Mouse (Mus musculus) stomach, embryonic 14.5 days (tissue): ENCODE measurements around the gene Upb1. TPM values are rescaled to one million over a fixed set of nuclear protein-coding genes. Genes with fewer than 3 reads are reported as not detected.
"Not testable (repeated sequence)": the region's sequence is repeated elsewhere in the genome, so short reads cannot be mapped to it uniquely, and the experiment has no call there.

Experiments
- ATAC-seq: fragments of 200-750 bp; cut with Nextera tagmentation; 2 replicates; pipeline ENCODE4 v1.8.0; 2017; ENCODE audit warnings: low read depth, moderate TSS enrichment; ENCODE audit not compliant: insufficient number of reproducible peaks, insufficient read depth, low FRiP score
- H3K27ac ChIP-seq: fragments of 300-500 bp; sonication (generic); 2 replicates; pipeline ENCODE4 v1.5.1; 2014; ENCODE audit warnings: mild to moderate bottlenecking, low read length, moderate library complexity, mixed read lengths
- H3K27me3 ChIP-seq: fragments of 300-500 bp; sonication (generic); 2 replicates; pipeline ENCODE4 v1.6.1; 2014; ENCODE audit warnings: low read length, control low read depth, mixed read lengths; ENCODE audit not compliant: control insufficient read depth, insufficient read depth
- H3K36me3 ChIP-seq: fragments of 300-500 bp; sonication (generic); 2 replicates; pipeline ENCODE4 v1.6.1; 2014; ENCODE audit warnings: mild to moderate bottlenecking, control low read depth, low read length, moderate library complexity, mixed read lengths; ENCODE audit not compliant: control insufficient read depth, insufficient read depth
- H3K4me1 ChIP-seq: fragments of 300-500 bp; sonication (generic); 2 replicates; pipeline ENCODE4 v1.6.1; 2014; ENCODE audit warnings: low read length, control low read depth, mixed read lengths; ENCODE audit not compliant: control insufficient read depth, insufficient read depth
- H3K4me2 ChIP-seq: fragments of 300-500 bp; sonication (generic); replicated peaks from 2 replicates; pipeline ENCODE4 v1.6.1; 2014; ENCODE audit warnings: low read depth, low read length, control low read depth
- H3K4me3 ChIP-seq: fragments of 300-500 bp; sonication (generic); 2 replicates; pipeline ENCODE4 v1.5.1; 2014; ENCODE audit warnings: low read depth, low read length, control low read depth
- H3K9ac ChIP-seq: fragments of 300-500 bp; sonication (generic); replicated peaks from 2 replicates; pipeline ENCODE4 v1.6.1; 2014; ENCODE audit warnings: low read depth, mild to moderate bottlenecking, control low read depth, low read length, moderate library complexity, mixed read lengths
- H3K9me3 ChIP-seq: fragments of 300-500 bp; sonication (generic); 2 replicates; pipeline ENCODE4 v1.6.1; 2016; ENCODE audit warnings: low read depth, low read length, control low read depth; ENCODE audit not compliant: control insufficient read depth
- WGBS: fragments of 180-500 bp; shearing (Covaris S2); extraction: QIAGEN DNeasy Blood & Tissue Kit; methylation state at CpG from one replicate; pipeline ENCODE4 v1.1.7; 2014; 5-methylcytosine and 5-hydroxymethylcytosine counted together
- polyA plus RNA-seq: library from polyadenylated mRNA; unstranded; fragments of >200 nt; fragmentation: Nextera tagmentation; extraction: Ambion mirVana; gene quantifications from 2 replicates; pipeline ENCODE4 v1.2.1, GENCODE M21; 2014

Upb1 gene
- polyA plus RNA-seq, 1 experiment from 2014 or later: 0.95 TPM

GRCm38 (mm10) chr10:75451036-75451786, 50.3 kb downstream of the Upb1 start:
- no peak overlapping the region for H3K4me3 ChIP-seq
- H3K9ac ChIP-seq: no peak overlapping the region
- H3K27me3 ChIP-seq: no peaks in the 10 kb centered on the region
- no peaks in the 10 kb centered on the region for H3K9me3 ChIP-seq
- H3K27ac ChIP-seq: peak overlapping the region; percentile 12; the same call in 1 of the 2 replicates
- H3K4me2 ChIP-seq: no peak overlapping the region
- WGBS: 52% methylated on average over 10 of the region's 10 CpGs
- no peaks in the 10 kb centered on the region for H3K36me3 ChIP-seq
- H3K4me1 ChIP-seq: peaks cover 3% of the 10 kb centered on the region; the same call in 1 of the 2 replicates
- peak; percentile 67; the same call in 1 of the 2 replicates for ATAC-seq

GRCm38 (mm10) chr10:75456061-75456831, 55.3 kb downstream of the Upb1 start:
- not testable (repeated sequence) for H3K27ac ChIP-seq
- 69% methylated on average over 11 of the region's 18 CpGs for WGBS
- ATAC-seq: peak; percentile 33; the same call in 1 of the 2 replicates

DNA sequence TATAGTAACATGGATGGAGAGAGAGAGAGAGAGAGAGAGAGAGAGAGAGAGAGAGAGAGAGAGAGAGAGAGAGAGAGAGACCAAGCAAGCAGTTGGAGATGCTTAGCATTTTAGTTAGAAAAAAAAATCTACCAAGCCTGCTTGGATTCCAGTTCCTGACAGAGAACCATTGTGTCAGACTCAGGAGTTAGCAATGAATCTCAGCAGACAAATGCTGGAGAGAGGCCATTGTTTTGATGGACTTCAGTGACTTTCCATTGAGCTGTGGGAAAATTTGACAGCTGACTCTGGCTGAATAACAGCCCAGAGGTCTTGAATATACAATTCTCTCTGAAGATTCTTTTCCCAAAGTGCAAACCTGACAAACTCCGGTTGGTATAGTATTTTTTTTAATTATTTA, 56.9 kb downstream of the Upb1 start:
- Histone ChIP-seq H3K9ac (no peak overlapping the region), H3K27ac (no peak overlapping the region), H3K4me1 (no peaks in the 10 kb centered on the region), H3K4me2 (no peak overlapping the region), H3K9me3 (no peaks in the 10 kb centered on the region), H3K4me3 (no peak overlapping the region), H3K27me3 (no peaks in the 10 kb centered on the region), H3K36me3 (no peaks in the 10 kb centered on the region)
- 59% methylated on average over 1 of the region's 1 CpGs for WGBS
- ATAC-seq: no peak

More at GRCm38 (mm10) chr10:75456061-75456831, 55.3 kb downstream of the Upb1 start:
- not testable (repeated sequence) for H3K9ac ChIP-seq, H3K4me1 ChIP-seq, H3K9me3 ChIP-seq, H3K27me3 ChIP-seq, H3K4me3 ChIP-seq, H3K36me3 ChIP-seq, H3K4me2 ChIP-seq

DNA sequence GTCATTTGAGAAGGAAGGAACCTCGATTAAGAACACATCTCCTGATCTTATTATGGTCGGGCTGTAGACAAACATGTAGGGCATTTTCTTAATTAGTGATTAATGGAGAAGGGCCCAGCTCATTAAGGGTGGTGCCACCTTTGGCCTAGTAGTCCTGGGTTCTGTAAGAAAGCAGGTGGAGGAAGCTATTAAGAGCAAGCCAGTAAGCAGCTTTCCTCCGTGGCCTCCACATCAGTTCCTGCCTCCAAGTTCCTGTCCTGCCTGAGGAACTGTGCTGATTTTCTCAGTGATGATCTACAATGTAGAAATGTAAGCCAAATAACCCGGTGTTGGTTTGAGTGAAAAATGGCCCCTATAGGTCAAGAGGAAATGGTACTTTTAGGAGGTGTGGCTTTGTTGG, 57.4 kb downstream of the Upb1 start:
- ATAC-seq: no peak

DNA sequence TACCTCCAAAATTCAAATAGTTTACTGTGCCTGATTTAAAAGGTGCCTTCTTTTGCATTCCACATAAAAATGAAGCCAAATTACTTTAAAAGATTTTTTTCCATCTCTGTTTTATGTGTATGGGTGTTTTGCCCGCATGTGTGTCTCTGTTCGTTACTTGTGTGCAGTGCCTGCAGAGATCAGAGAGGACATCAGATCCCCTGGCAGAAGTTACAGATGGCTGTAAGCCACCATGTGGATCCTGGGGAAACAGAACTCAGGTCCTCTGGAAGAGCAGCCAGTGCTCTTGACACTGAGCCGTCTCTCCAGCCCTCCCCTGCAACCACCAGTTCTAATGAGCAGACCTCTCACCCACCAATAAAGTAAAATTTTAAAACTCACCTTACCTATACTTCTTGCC, 61.8 kb downstream of the Upb1 start:
- H3K4me1 ChIP-seq: 0 out of 2 replicates have a peak, but pooled peaks cover 10% of the 10 kb centered on the region
- no peaks in the 10 kb centered on the region for H3K36me3 ChIP-seq
- no peaks in the 10 kb centered on the region for H3K27me3 ChIP-seq
- H3K4me2 ChIP-seq: no peak overlapping the region
- WGBS: 79% methylated on average over 3 of the region's 3 CpGs
- H3K4me3 ChIP-seq: no peak overlapping the region
- no peaks in the 10 kb centered on the region for H3K9me3 ChIP-seq
- no peak overlapping the region for H3K9ac ChIP-seq
- no peak for ATAC-seq
- no peak overlapping the region for H3K27ac ChIP-seq

More for the DNA sequence above, 57.4 kb downstream of the Upb1 start:
- Histone ChIP-seq H3K4me2 (no peak overlapping the region), H3K9ac (no peak overlapping the region), H3K36me3 (no peaks in the 10 kb centered on the region), H3K27me3 (no peaks in the 10 kb centered on the region), H3K27ac (no peak overlapping the region), H3K9me3 (no peaks in the 10 kb centered on the region), H3K4me1 (no peaks in the 10 kb centered on the region), H3K4me3 (no peak overlapping the region)
- WGBS: 80% methylated on average over 4 of the region's 4 CpGs

DNA sequence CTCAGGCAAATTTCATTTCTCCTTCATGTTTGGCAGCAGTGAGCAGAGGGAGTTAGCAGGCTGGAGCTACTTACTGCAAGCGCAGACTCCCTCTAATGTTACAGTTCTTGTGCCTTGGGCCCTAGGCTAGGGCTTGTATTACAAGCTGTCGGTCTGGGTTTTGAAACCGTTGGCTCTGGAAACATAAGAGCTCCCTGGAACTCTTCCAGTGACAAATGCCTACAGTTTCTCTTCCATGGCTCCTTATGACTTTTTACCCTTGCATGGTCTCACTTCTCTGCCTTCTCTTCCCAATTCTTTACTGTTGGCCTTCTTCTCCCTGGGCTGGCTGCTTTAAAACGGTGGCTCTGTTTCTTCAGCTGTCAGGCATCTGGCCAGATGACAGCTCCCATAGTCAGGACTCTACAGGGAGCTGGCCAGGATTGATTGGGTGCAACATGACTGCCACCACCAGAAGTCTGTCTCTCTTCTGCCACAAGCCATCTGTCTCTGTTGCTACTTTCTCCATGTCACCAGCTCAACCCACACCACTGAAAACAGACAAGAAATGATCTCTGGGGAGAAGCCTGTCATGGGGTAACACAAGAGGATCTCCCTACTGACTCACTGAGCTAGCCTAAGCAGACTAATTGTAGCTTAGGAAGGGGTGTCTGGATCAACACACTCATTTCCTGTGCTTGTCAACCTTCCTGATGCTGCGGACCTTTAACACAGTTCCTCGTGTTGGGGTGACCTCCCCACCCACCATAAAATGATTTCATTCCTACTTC, 65.1 kb downstream of the Upb1 start:
- 0 out of 2 replicates have a peak overlapping the region, but pooled peaks have one; percentile 27 for H3K27ac ChIP-seq

DNA sequence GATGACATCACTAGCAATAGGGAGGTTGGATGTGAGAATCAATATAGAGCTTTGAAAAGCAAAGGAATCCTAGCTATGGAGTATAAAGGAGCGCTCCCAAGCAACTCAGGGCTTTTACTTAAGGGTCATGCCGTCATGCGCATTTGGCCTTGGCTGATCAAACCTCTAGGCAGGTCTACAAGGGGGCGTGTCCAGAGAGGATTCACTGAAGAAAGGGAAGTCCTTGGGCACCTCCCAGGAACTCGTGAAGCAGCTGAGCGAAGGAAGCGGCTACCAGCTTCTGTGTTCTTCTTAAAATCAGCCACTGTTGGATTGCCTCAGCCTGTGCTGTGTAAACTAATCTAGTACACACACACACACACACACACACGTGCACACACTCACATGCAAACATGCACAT, 72.5 kb downstream of the Upb1 start:
- no peak overlapping the region for H3K4me3 ChIP-seq
- 65% methylated on average over 8 of the region's 8 CpGs for WGBS
- no peak overlapping the region for H3K27ac ChIP-seq
- H3K9me3 ChIP-seq: no peaks in the 10 kb centered on the region
- ATAC-seq: no peak
- H3K4me1 ChIP-seq: no peaks in the 10 kb centered on the region
- H3K9ac ChIP-seq: no peak overlapping the region
- H3K36me3 ChIP-seq: no peaks in the 10 kb centered on the region
- H3K27me3 ChIP-seq: no peaks in the 10 kb centered on the region
- H3K4me2 ChIP-seq: no peak overlapping the region

More for the DNA sequence above, 65.1 kb downstream of the Upb1 start:
- H3K9ac ChIP-seq: no peak overlapping the region
- WGBS: 40% methylated on average over 6 of the region's 6 CpGs
- 0 out of 2 replicates have a peak, but pooled peaks cover 10% of the 10 kb centered on the region for H3K4me1 ChIP-seq
- ATAC-seq: no peak; the same call in 1 of the 2 replicates
- no peaks in the 10 kb centered on the region for H3K36me3 ChIP-seq
- H3K4me2 ChIP-seq: no peak overlapping the region
- H3K27me3 ChIP-seq: no peaks in the 10 kb centered on the region
- H3K4me3 ChIP-seq: no peak overlapping the region
- no peaks in the 10 kb centered on the region for H3K9me3 ChIP-seq

- Histone ChIP-seq H3K9me3 (no peaks in the 10 kb centered on the region), H3K36me3 (no peaks in the 10 kb centered on the region), H3K9ac (no peak overlapping the region), H3K4me1 (no peaks in the 10 kb centered on the region), H3K4me3 (no peak overlapping the region), H3K4me2 (no peak overlapping the region), H3K27me3 (no peaks in the 10 kb centered on the region), H3K27ac (no peak overlapping the region)
- ATAC-seq: no peak
- 27% methylated on average over 5 of the region's 5 CpGs for WGBS
Observed at GRCm38 (mm10) chr10:75474571-75474970, 73.7 kb downstream of the Upb1 start.
